ENCODE assay signal across 12 mouse cellular contexts in genomic region chr7:90039504-90039903, GRCm38 (mm10). TPM values are rescaled to one million over a fixed set of nuclear protein-coding genes. Genes with fewer than 3 reads are reported as not detected.
DNase-seq lines count a peak whose midpoint lies in the region; TF ChIP-seq lines count a peak whose summit lies in the region.
"Had no signal": no experiment of that assay in that cellular context is flagged by ENCODE, and none has a peak within 500 bp of the region (broad histone marks: within the 10 kb centered on the region; RNA-seq: fewer than 3 reads in every experiment).

No protein-coding gene starts in this region.

- 70% methylated on average over 9 of the region's 9 CpGs for WGBS in spleen, adult 2 months

- TF ChIP-seq POLR2A in spleen, adult 2 months (IDR thresholded peaks at IDR 0.05; ENCODE audit: low read depth, low read length): no peak

- H3K4me1 ChIP-seq in spleen, adult 2 months (ENCODE audit: control insufficient read depth, insufficient read depth, insufficient read length): no peaks in the 10 kb centered on the region
- H3K4me1 ChIP-seq: neural tube, embryonic 12.5 days had no signal

- DNase-seq in heart, adult 9 months (ENCODE audit: low spot score in 2 of 2): peak; percentile 52 to 65
- DNase-seq in heart, adult 8-10 months (ENCODE audit: low spot score): no peak
- no peak for DNase-seq in spleen, adult 2 months (ENCODE audit: low read depth in 1 of 2, low spot score in 2 of 2)
- no peak for DNase-seq in spleen, postnatal 36 days (ENCODE audit: low spot score in 2 of 2)
- peak; percentile 63 for DNase-seq in fat pad, adult 2 months (ENCODE audit: extremely low read depth, low read depth, low spot score)
- DNase-seq in urinary bladder, postnatal 10 days (ENCODE audit: low spot score): no peak
- no peak for DNase-seq in layer of hippocampus, adult 8-10 months (ENCODE audit: low spot score in 2 of 2)
- DNase-seq: gastrocnemius, postnatal 36 days had no signal

- TF ChIP-seq CTCF in spleen, adult 2 months (IDR thresholded peaks at IDR 0.05; ENCODE audit: extremely low read depth, insufficient read depth, insufficient read length, insufficient replicate concordance): no peak

- peak overlapping the region; percentile 44; the same call in 1 of the 2 replicates for H3K27ac ChIP-seq in spleen, adult 2 months (ENCODE audit: insufficient read depth, low read length)
- H3K27ac ChIP-seq: kidney, postnatal 0 days; liver, embryonic 14.5 days; neural tube, embryonic 12.5 days; stomach, embryonic 15.5 days had no signal

- H3K27me3 ChIP-seq in spleen, adult 2 months (ENCODE audit: control insufficient read depth, insufficient read depth, low read length): no peaks in the 10 kb centered on the region
- H3K27me3 ChIP-seq: neural tube, embryonic 12.5 days; stomach, embryonic 15.5 days had no signal

- no peaks in the 10 kb centered on the region for H3K36me3 ChIP-seq in spleen, adult 2 months (ENCODE audit: control insufficient read depth, insufficient read depth, low read length)
- H3K36me3 ChIP-seq: neural tube, embryonic 12.5 days; stomach, embryonic 15.5 days had no signal

- H3K4me3 ChIP-seq in spleen, adult 2 months (ENCODE audit: extremely low read depth, insufficient read depth, insufficient read length): no peak overlapping the region
- H3K4me3 ChIP-seq: neural tube, embryonic 12.5 days; stomach, embryonic 15.5 days had no signal

RNA-seq across cellular contexts. Expression of gene Eed, which starts 58.7 kb away (rescaled TPM):
- 10 to 100 TPM; 20.6 to 29.7 (median 25.5) TPM for total RNA-seq in heart, adult 8-10 months (2022)
- polyA plus RNA-seq in spleen, adult 2 months (2012; rRNA removed): 19.9 and 21.3 TPM in 2 replicates
- 10 to 100 TPM; 28.4 to 37.7 (median 34.0) TPM for total RNA-seq in layer of hippocampus, adult 8-10 months (2022)

Comparison
In these comparisons a context has a peak if more than half of its experiments do, and no peak if none do; other contexts are left out.
1. DNase-seq: peak in heart, adult 9 months (2 of 2) and fat pad, adult 2 months (single experiment); none in heart, adult 8-10 months (single experiment), spleen, adult 2 months (0 of 2), spleen, postnatal 36 days (0 of 2), urinary bladder, postnatal 10 days (single experiment) and layer of hippocampus, adult 8-10 months (0 of 2).